Mouse (Mus musculus) cerebellum, adult 9-10 months (tissue): ENCODE measurements around the gene Gm21985.
"Not testable (repeated sequence)": the region's sequence is repeated elsewhere in the genome, so short reads cannot be mapped to it uniquely, and the experiment has no call there.

Source experiments
- DNase-seq: peaks from one replicate; pipeline ENCODE4 v3.0.0; 2022

The Gm21985 gene

GRCm38 (mm10) chr2:112265448-112266241, 469 bp upstream of the Gm21985 start, which contains the start of gene Slc12a6:
Gene Slc12a6, plus strand, starts transcription at chr2:112265825.
- DNase-seq = peak; percentile 94

GRCm38 (mm10) chr2:112266780-112267179, 666 bp downstream of the Gm21985 start:
- peak; percentile 59 for DNase-seq

GRCm38 (mm10) chr2:112267547-112268269, 1.6 kb downstream of the Gm21985 start:
- no peak for DNase-seq

GRCm38 (mm10) chr2:112270011-112270410, 3.9 kb downstream of the Gm21985 start:
- no peak for DNase-seq

- DNase-seq = no peak
These were observed 6.8 kb downstream of the Gm21985 start for GRCm38 (mm10) chr2:112272909-112273308.

- no peak for DNase-seq
These were observed 7.4 kb downstream of the Gm21985 start for GRCm38 (mm10) chr2:112273474-112273873.

- DNase-seq = no peak
These were observed 10.8 kb downstream of the Gm21985 start for GRCm38 (mm10) chr2:112276870-112277269.

- DNase-seq = no peak
These were observed 16.7 kb downstream of the Gm21985 start for GRCm38 (mm10) chr2:112282846-112283245.

GRCm38 (mm10) chr2:112284363-112285030, 18.4 kb downstream of the Gm21985 start:
- no peak for DNase-seq

GRCm38 (mm10) chr2:112285031-112285390, 18.9 kb downstream of the Gm21985 start:
- DNase-seq = no peak

- not testable (repeated sequence) for DNase-seq
These were observed 19.9 kb downstream of the Gm21985 start for GRCm38 (mm10) chr2:112286062-112286461.

- DNase-seq = no peak
These were observed 20.9 kb downstream of the Gm21985 start for GRCm38 (mm10) chr2:112287059-112287458.

GRCm38 (mm10) chr2:112289507-112289906, 23.4 kb downstream of the Gm21985 start:
- no peak for DNase-seq

GRCm38 (mm10) chr2:112292823-112293222, 26.7 kb downstream of the Gm21985 start:
- DNase-seq = peak; percentile 60

GRCm38 (mm10) chr2:112296211-112296610, 30.1 kb downstream of the Gm21985 start:
- DNase-seq = no peak

GRCm38 (mm10) chr2:112298221-112298620, 32.1 kb downstream of the Gm21985 start:
- DNase-seq = no peak

- DNase-seq = peak; percentile 21
These were observed 42.6 kb downstream of the Gm21985 start for GRCm38 (mm10) chr2:112308671-112309070.

GRCm38 (mm10) chr2:112309161-112309600, 43.1 kb downstream of the Gm21985 start:
- peak; percentile 53 for DNase-seq

- DNase-seq = no peak
These were observed 49.5 kb downstream of the Gm21985 start for GRCm38 (mm10) chr2:112315638-112316037.

- DNase-seq = no peak
These were observed 52.1 kb downstream of the Gm21985 start for GRCm38 (mm10) chr2:112318227-112318626.

- no peak for DNase-seq
These were observed 52.8 kb downstream of the Gm21985 start for GRCm38 (mm10) chr2:112318905-112319304.

GRCm38 (mm10) chr2:112328069-112328777, 62.1 kb downstream of the Gm21985 start:
- no peak for DNase-seq
